Mouse (Mus musculus) limb, embryonic 11.5 days (tissue): ENCODE results near the gene Mef2a. TPM values are rescaled to one million over a fixed set of nuclear protein-coding genes. Genes with fewer than 3 reads are reported as not detected.

Experiments
- ATAC-seq: fragments of 200-750 bp; cut with Nextera tagmentation; 2 replicates; pipeline ENCODE4 v1.8.0; 2017; ENCODE audit warnings: low read depth; ENCODE audit not compliant: insufficient number of reproducible peaks, low FRiP score, low TSS enrichment
- DNase-seq: peaks from one replicate; pipeline ENCODE4 v3.0.0-alpha.2; 2015; ENCODE audit warnings: low spot score
- H3K27ac ChIP-seq: fragments of 300-500 bp; sonication (generic); replicated peaks from 2 replicates; pipeline ENCODE4 v1.5.1; 2014; ENCODE audit warnings: low read depth, mild to moderate bottlenecking, low read length
- H3K27me3 ChIP-seq: fragments of 300-500 bp; sonication (generic); 2 replicates; pipeline ENCODE4 v1.6.1; 2014; ENCODE audit warnings: mild to moderate bottlenecking, low read length, mixed read lengths; ENCODE audit not compliant: control insufficient read depth, insufficient read depth
- H3K36me3 ChIP-seq: fragments of 300-500 bp; sonication (generic); 2 replicates; pipeline ENCODE4 v1.6.1; 2014; ENCODE audit warnings: mild to moderate bottlenecking, low read length, moderate library complexity, mixed read lengths; ENCODE audit not compliant: control insufficient read depth, insufficient read depth
- H3K4me1 ChIP-seq: fragments of 300-500 bp; sonication (generic); 2 replicates; pipeline ENCODE4 v1.6.1; 2014; ENCODE audit warnings: low read length, mixed read lengths; ENCODE audit not compliant: control insufficient read depth, insufficient read depth
- H3K4me2 ChIP-seq: fragments of 300-500 bp; sonication (generic); 2 replicates; pipeline ENCODE4 v1.6.1; 2014; ENCODE audit warnings: low read depth, mild to moderate bottlenecking, moderate library complexity; ENCODE audit not compliant: severe bottlenecking
- H3K4me3 ChIP-seq: fragments of 300-500 bp; sonication (generic); 2 replicates; pipeline ENCODE4 v1.5.1; 2014; ENCODE audit warnings: low read depth, low read length
- H3K9ac ChIP-seq: fragments of 300-500 bp; sonication (generic); 2 replicates; pipeline ENCODE4 v1.6.1; 2014; ENCODE audit warnings: mild to moderate bottlenecking, low read length
- H3K9me3 ChIP-seq: fragments of 300-500 bp; sonication (generic); 2 replicates; pipeline ENCODE4 v1.6.1; 2016; ENCODE audit warnings: low read length; ENCODE audit not compliant: control insufficient read depth
- WGBS: fragments of 180-500 bp; shearing (Covaris S2); extraction: QIAGEN DNeasy Blood & Tissue Kit; methylation state at CpG from one replicate; pipeline ENCODE4 v1.1.7; 2014; 5-methylcytosine and 5-hydroxymethylcytosine counted together
- polyA plus RNA-seq: library from polyadenylated mRNA; unstranded; fragments of >200 nt; fragmentation: Nextera tagmentation; extraction: Ambion mirVana; gene quantifications from 2 replicates; pipeline ENCODE4 v1.2.1, GENCODE M21; 2014

Gene Mef2a
- polyA plus RNA-seq, 1 experiment from 2014 or later, result 24.0 TPM

DNA sequence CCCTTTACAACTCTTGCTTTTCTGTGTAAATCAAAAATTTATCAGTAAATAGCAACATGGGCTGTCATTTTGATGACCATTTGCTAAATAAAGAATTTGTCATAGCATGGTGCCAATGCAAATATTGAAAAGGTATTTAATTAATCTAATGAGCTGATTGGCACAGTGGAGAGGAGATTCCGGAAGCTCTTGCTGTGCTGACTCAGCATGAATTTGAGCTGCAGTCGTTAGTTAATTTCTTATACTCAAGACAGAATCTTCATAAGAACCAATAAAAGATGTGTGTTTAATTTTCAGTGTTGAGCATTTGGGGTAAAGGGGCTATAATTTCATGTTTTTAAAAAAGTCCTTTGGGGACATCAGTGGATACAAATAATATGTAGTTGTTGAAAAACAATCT, 31.5 kb upstream of the Mef2a start:
- no peak overlapping the region for H3K4me2 ChIP-seq
- H3K27ac ChIP-seq, result no peak overlapping the region
- no peak for DNase-seq
- H3K4me1 ChIP-seq, result no peaks in the 10 kb centered on the region
- H3K9me3 ChIP-seq, result no peaks in the 10 kb centered on the region
- H3K9ac ChIP-seq, result no peak overlapping the region
- WGBS, result 76% methylated on average over 2 of the region's 2 CpGs
- H3K4me3 ChIP-seq, result no peak overlapping the region
- no peaks in the 10 kb centered on the region for H3K27me3 ChIP-seq
- no peaks in the 10 kb centered on the region for H3K36me3 ChIP-seq
- ATAC-seq, result no peak

DNA sequence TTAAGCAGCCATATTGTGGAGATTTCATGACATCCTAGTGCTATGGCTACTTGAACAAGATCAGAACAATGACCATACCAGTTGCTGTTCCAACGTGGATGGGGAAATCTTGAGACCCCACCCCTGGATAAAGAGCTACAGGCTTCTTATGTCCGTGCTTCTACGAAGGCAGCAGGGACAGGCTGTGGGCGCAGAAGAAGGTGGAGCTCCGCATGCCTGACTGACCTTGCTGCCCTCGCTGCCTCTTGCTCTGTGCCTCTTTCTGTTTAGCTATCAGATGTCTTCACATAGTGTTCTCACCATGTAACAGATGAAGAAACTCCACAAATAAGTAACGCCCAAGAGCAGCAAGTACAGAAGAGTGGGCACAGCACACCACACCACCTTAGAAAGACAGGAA, 29.7 kb upstream of the Mef2a start:
- DNase-seq, result no peak
- ATAC-seq, result no peak
- H3K36me3 ChIP-seq, result no peaks in the 10 kb centered on the region
- WGBS, result 83% methylated on average over 7 of the region's 7 CpGs
- no peak overlapping the region for H3K4me2 ChIP-seq
- H3K4me1 ChIP-seq, result no peaks in the 10 kb centered on the region
- no peaks in the 10 kb centered on the region for H3K27me3 ChIP-seq
- H3K9me3 ChIP-seq, result no peaks in the 10 kb centered on the region
- no peak overlapping the region for H3K4me3 ChIP-seq
- H3K9ac ChIP-seq, result no peak overlapping the region
- H3K27ac ChIP-seq, result no peak overlapping the region

DNA sequence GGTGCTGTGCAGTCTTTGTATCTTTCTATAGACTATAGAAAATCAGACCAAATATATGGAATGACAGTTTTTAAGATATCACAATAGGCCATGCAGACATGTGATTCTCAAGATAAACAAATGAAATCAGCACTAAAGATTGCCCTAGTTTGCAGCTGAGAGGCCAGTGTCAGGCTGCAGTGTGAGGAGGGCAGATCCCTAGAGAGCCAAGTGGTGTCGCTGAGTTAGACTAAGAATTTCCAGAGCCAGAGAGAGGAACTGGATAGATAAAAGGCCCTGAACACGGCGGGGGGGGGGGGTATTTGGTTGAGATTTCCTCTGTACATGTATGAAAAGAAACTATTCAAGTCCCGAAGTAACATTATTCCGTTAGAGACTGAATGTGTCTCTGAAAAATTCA, 28.7 kb upstream of the Mef2a start:
- Histone ChIP-seq H3K27ac (no peak overlapping the region), H3K36me3 (no peaks in the 10 kb centered on the region), H3K9me3 (no peaks in the 10 kb centered on the region), H3K4me2 (no peak overlapping the region), H3K9ac (no peak overlapping the region), H3K4me3 (no peak overlapping the region), H3K27me3 (no peaks in the 10 kb centered on the region), H3K4me1 (no peaks in the 10 kb centered on the region)
- ATAC-seq (no peak), DNase-seq (no peak)
- WGBS, result 81% methylated on average over 5 of the region's 5 CpGs

DNA sequence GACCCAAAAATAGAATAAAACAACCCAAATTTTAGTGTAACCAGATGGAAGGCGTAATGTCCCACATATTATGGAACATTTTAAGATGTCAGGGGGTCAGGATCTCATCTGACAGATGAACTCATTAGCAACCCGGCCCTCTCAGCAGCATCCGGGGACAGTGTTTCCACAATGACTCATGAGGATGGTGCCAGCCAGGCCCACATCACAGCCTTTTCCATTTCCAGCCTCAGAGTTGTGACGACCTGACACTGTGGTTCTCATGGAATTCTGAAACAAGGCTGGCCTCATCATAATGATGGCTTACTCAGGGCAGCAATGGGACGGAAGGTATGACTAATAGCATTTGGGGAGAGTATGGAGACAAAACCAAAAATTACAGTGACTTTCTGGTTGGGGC, 18.1 kb upstream of the Mef2a start:
- Histone ChIP-seq H3K9me3 (no peaks in the 10 kb centered on the region), H3K9ac (no peak overlapping the region), H3K27ac (no peak overlapping the region), H3K4me1 (no peaks in the 10 kb centered on the region), H3K4me3 (no peak overlapping the region), H3K36me3 (no peaks in the 10 kb centered on the region), H3K4me2 (no peak overlapping the region), H3K27me3 (no peaks in the 10 kb centered on the region)
- DNase-seq (no peak), ATAC-seq (no peak)
- WGBS, result 73% methylated on average over 5 of the region's 5 CpGs

GRCm38 (mm10) chr7:67390095-67390494, 17.4 kb upstream of the Mef2a start:
- H3K9ac ChIP-seq, result no peak overlapping the region
- H3K9me3 ChIP-seq, result no peaks in the 10 kb centered on the region
- no peaks in the 10 kb centered on the region for H3K36me3 ChIP-seq
- H3K4me2 ChIP-seq, result no peak overlapping the region
- H3K27ac ChIP-seq, result no peak overlapping the region
- H3K4me1 ChIP-seq, result no peaks in the 10 kb centered on the region
- H3K4me3 ChIP-seq, result no peak overlapping the region
- no peaks in the 10 kb centered on the region for H3K27me3 ChIP-seq
- WGBS, result 87% methylated on average over 7 of the region's 7 CpGs
- DNase-seq, result no peak
- ATAC-seq, result no peak

GRCm38 (mm10) chr7:67384942-67385872, 12.5 kb upstream of the Mef2a start:
- Histone ChIP-seq H3K4me1 (no peaks in the 10 kb centered on the region), H3K9ac (no peak overlapping the region), H3K36me3 (no peaks in the 10 kb centered on the region), H3K4me3 (no peak overlapping the region), H3K4me2 (no peak overlapping the region), H3K27ac (no peak overlapping the region), H3K9me3 (no peaks in the 10 kb centered on the region), H3K27me3 (no peaks in the 10 kb centered on the region)
- WGBS, result 87% methylated on average over 6 of the region's 6 CpGs
- DNase-seq, result no peak
- ATAC-seq, result no peak

DNA sequence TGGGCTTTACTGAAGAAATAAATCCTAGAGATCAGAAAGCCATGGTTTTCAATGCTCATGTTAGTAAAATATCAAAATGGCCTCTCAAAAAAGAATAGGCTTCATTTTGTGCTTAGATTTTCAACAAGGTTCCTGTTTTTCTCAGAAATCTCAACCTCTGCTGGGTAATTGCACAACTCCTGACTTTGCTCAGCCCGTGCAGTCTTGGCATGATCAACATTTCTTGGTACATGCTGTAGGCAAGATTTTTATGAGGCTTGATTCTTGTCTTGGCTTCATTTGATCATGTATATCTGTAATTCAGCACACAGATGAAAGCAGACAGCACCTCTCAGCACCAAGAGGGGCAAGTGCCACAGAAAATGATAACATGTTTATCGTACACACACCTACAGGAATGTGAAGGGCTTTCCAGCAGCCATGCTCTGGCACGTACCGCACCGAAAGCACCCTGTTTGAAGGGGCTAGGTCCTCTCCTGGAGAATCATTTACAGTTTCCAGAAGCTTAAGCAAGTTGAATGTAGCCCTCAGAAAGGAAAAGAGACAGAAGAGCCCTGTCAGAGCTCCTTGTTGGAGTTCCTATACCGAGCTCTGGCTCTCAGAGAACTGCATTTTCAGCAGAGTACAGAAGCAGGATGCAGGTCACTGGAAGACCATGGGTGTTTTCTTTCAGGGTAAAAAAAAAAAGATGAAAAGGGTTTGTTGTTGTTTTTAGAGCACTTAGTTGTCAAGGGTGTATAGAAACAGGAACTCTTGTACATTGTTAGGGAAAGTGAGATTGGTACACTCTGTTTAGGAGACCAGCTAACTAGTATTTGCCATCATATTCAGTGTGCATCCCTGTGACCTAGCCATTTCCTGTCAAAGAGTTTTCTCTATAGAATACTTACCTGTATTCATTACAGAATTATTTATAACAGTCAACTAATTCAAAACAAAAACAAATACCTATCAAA, 7.8 kb upstream of the Mef2a start:
- DNase-seq, result no peak
- Histone ChIP-seq H3K27ac (no peak overlapping the region), H3K4me2 (no peak overlapping the region), H3K27me3 (no peaks in the 10 kb centered on the region), H3K4me3 (no peak overlapping the region), H3K9me3 (no peaks in the 10 kb centered on the region), H3K9ac (no peak overlapping the region), H3K36me3 (no peaks in the 10 kb centered on the region), H3K4me1 (no peaks in the 10 kb centered on the region)
- WGBS, result 86% methylated on average over 6 of the region's 6 CpGs
- ATAC-seq, result no peak

GRCm38 (mm10) chr7:67376796-67377195, 4.1 kb upstream of the Mef2a start:
- Histone ChIP-seq H3K27me3 (no peaks in the 10 kb centered on the region), H3K4me1 (no peaks in the 10 kb centered on the region), H3K4me3 (no peak overlapping the region), H3K4me2 (no peak overlapping the region), H3K9me3 (no peaks in the 10 kb centered on the region), H3K9ac (no peak overlapping the region), H3K27ac (no peak overlapping the region), H3K36me3 (no peaks in the 10 kb centered on the region)
- 89% methylated on average over 6 of the region's 6 CpGs for WGBS
- DNase-seq (no peak), ATAC-seq (no peak)
